Mouse (Mus musculus): ENCODE data around the gene Rnf215.
"Not testable (repeated sequence)": the region's sequence is repeated elsewhere in the genome, so short reads cannot be mapped to it uniquely, and the experiment has no call there.

Rnf215 gene

DNA sequence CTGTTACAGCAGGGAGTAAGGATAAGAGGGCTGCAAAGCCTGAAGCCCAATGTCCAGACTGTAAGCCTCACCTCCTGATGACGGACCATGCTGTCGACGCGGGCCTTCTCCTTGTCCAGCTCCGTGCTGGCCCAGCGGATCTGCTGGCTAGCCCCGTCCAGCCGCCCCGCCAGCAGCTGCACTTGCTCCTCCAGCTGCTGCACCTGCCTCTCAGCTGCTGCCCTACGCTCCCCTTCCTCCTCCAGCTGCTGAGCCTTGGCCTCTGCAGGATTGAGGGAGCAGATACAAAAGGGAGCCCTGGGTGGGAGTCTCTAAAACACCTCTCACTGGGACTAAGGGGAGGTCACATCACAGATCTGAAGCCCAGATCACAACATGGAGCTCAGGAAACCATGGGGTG, 12.1 kb downstream of the Rnf215 start:
- DNase-seq (ENCODE audit: low spot score in 2 of 2), result no peak

- DNase-seq (ENCODE audit: low spot score in 2 of 2), result no peak
These were observed 13.1 kb downstream of the Rnf215 start for GRCm38 (mm10) chr11:4148120-4148519.

GRCm38 (mm10) chr11:4148536-4149156, 13.6 kb downstream of the Rnf215 start:
- no peak for DNase-seq (ENCODE audit: low spot score in 2 of 2)

GRCm38 (mm10) chr11:4149886-4150285, 14.9 kb downstream of the Rnf215 start:
- DNase-seq (ENCODE audit: low spot score in 2 of 2), result no peak

GRCm38 (mm10) chr11:4153694-4154093, 18.7 kb downstream of the Rnf215 start:
- no peak for DNase-seq (ENCODE audit: low spot score in 2 of 2)

GRCm38 (mm10) chr11:4155641-4156040, 20.6 kb downstream of the Rnf215 start:
- DNase-seq (ENCODE audit: low spot score in 2 of 2), result no peak

GRCm38 (mm10) chr11:4158676-4159075, 23.7 kb downstream of the Rnf215 start:
- DNase-seq (ENCODE audit: low spot score in 2 of 2), result no peak

DNA sequence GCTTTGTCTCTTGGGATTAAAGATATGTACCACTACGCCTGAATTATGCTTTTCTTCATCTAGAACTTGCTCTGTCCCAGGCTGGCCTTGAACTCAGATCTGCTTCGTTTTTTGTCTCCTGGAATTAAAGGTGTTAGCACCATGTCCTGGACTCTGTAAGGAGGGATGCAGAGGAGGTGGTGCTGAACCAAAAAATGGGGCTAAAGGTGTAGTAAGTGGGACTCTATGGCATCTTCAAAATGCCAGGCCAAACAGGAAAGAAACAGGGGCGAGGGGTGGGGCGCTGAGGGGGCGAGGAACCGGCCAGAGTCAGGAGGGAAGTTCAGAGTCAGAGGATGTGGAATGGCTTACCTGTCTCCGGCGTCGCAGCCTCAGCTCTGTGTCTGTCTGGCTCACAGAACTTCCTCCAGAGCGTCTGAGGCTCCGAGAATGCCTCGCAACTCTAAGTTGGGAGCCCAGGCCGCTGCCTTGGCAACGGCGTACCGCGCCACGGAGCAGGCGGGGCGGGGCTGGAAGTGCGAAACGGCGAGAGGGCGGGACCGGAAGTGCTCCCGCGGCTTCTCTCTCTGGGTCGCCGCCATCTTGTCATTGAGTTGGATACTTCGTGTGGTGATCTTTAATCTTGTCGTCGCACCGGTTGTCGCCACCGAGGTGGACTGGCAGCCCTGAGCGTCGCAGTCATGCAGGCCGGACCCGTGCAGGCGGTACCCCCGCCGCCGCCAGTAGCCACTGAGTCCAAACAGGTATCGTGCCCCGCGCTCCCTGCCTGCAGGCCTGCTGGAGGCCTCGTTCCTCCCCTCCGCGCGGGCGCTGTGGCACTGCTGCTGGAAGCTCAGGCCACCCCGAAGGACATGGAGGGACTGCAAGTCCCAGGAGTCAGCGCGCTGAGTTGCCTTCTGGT, 25.1 kb downstream of the Rnf215 start, which contains the start of the genes Ccdc157 and Sf3a1:
Gene Ccdc157 (minus strand): TSS at position 486 of the 901 bp plus-strand sequence.
Gene Sf3a1 (plus strand): TSS at position 543 of the 901 bp plus-strand sequence.
- peak; percentile 88 to 93 for DNase-seq (ENCODE audit: low spot score in 2 of 2)

DNA sequence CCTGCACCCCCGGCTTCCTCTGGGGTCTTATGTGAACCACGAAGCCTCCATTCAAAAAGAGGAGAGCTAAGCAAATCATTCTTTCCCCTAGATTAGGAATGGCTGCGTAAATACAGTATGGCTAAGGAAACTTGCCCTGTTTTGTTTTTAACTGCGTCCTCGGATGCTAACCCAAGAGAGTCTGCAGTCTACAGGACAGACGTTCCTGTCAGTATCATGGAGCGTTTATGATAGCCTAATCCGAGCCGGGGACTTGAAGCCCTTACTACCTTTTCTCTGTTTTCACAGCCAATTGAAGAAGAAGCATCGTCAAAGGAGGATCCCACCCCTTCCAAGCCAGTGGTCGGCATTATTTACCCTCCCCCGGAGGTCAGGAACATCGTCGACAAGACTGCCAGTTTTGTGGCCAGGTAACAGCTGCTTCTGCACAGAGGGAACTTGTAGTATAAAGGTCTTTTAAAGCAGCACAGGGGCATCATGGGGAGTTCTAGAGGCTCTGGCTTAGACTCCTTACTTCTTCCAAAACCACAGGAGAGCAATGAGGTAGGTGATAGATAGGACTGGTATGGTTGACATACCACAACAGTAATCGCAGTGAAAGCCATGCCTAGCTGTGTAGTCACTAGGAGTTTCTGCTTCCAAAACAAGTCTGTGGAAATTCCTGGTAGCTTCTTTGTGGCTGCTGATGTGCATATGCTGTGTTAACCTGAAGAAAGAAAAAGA, 25.9 kb downstream of the Rnf215 start:
- DNase-seq (ENCODE audit: low spot score in 2 of 2), result no peak

GRCm38 (mm10) chr11:4164701-4165100, 29.7 kb downstream of the Rnf215 start:
- no peak for DNase-seq (ENCODE audit: low spot score in 2 of 2)

GRCm38 (mm10) chr11:4166467-4167090, 31.6 kb downstream of the Rnf215 start:
- DNase-seq (ENCODE audit: low spot score in 2 of 2), result no peak

- DNase-seq (ENCODE audit: low spot score in 2 of 2), result peak; percentile 63 to 71
These were observed 39.6 kb downstream of the Rnf215 start for GRCm38 (mm10) chr11:4174586-4174985.

- no peak for DNase-seq (ENCODE audit: low spot score in 2 of 2)
These were observed 42.7 kb downstream of the Rnf215 start for GRCm38 (mm10) chr11:4177716-4178115.

DNA sequence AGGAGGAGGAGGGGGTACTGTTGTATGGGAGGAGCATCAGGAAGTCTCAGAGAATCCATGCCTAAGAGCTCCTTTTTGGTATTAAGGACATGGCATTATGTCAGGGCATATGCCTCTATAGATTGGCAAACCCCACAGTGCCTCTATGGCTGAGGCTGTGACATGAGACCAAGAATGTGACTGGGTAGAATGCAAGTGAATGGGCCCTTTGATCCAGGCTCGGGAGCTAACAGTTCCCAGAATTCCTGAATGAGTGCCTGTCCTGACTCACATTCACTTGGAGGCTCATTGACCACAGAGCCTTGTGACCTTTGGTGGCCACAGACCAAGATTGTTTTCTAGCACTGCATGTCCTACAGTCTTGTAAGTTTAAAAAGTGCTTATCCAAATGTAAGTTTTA, 47.1 kb downstream of the Rnf215 start:
- DNase-seq (ENCODE audit: low spot score in 2 of 2), result no peak

- DNase-seq (ENCODE audit: low spot score in 2 of 2), result no peak
These were observed 48.5 kb downstream of the Rnf215 start for GRCm38 (mm10) chr11:4183511-4183910.

DNA sequence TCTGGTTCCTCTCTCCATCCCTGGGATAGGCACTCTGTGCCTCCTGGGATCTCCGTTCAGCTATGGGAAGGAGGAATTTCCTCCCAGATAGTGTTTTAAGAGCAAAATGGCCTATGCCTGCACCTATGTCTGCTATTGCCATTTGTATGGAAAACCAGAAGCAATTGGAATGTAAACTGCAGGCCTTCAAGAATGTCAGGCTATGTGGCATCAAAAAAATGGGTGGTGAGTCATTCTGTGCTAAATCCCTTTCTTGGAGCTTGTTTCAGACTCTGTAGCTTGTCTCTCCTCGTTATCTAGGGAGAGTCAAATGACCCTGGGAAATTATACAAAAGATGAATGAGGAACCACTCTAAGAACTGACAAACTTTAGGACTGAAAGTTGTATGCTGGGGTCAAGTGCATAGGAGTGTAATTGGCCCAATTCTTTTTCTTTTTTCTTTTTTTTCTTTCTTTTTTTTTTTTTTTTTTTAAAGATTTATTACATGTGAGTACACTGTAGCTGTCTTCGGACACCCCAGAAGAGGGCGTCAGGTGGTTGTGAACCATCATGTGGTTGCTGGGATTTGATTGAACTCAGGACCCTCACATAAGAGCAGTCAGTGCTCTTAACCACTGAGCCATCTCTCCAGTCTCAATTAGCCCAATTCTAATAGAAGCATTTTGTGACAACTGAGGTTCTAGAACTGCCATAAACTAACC, 49.4 kb downstream of the Rnf215 start:
- DNase-seq (ENCODE audit: low spot score in 2 of 2), result no peak

DNA sequence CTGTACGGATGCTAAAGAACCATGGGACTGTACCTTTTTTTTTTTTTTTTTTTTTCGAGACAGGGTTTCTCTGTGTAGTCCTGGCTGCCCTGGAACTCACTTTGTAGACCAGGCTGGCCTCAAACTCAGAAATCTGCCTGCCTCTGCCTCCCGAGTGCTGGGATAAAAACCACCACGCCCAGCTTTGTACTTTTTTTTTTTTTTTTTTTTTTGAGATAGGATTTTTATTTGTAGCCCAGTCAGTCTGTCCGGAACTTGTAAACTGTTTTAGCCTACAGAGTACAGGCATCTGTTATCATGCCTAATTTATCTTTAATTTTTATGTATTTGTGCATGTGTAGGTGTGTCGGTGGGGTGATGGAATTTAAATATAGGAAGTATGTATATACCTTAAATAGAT, 50.5 kb downstream of the Rnf215 start:
- DNase-seq (ENCODE audit: low spot score in 2 of 2), result not testable (repeated sequence)

- peak; percentile 97 to 98 for DNase-seq (ENCODE audit: low spot score in 2 of 2)
These were observed 51.7 kb downstream of the Rnf215 start, which contains the start of gene Tbc1d10a for GRCm38 (mm10) chr11:4186486-4187317. Gene Tbc1d10a (plus strand): TSS chr11:4186789.

DNA sequence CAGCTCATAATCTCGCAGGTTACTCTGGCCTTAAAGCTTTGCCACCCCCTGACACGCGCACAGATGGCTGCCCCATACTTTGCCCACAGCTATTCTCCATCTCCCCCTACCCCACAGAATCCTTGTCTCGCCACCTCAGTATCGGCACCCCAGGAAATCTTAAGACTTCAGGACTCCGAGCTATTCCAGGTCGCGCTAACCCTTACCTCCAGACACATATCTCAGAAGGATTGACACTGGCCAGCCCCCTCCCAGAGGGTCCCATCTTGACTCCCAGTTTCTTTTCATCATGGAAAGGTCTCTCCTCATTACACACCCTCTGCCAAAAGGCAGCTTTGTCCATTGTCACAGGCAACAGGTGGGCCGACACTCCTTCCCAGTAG, 52.3 kb downstream of the Rnf215 start:
- DNase-seq (ENCODE audit: low spot score in 2 of 2), result no peak

- no peak for DNase-seq (ENCODE audit: low spot score in 2 of 2)
These were observed 54.2 kb downstream of the Rnf215 start for GRCm38 (mm10) chr11:4189182-4189581.

All from frontal cortex, postnatal 10 days (tissue).